Mouse (Mus musculus): ENCODE measurements around the gene Hhex. TPM values are rescaled to one million over a fixed set of nuclear protein-coding genes. Genes with fewer than 3 reads are reported as not detected.
A peak's percentile ranks its signal among the peaks of the same experiment; 100 is the strongest.

The Hhex gene
- polyA plus RNA-seq, 1 experiment from 2014 or later, result 11.8 TPM

GRCm38 (mm10) chr19:37468841-37469566, 34.4 kb downstream of the Hhex start:
- Histone ChIP-seq H3K27ac (ENCODE audit: low read length) (no peak overlapping the region), H3K9ac (ENCODE audit: low read depth, low read length) (no peak overlapping the region), H3K36me3 (ENCODE audit: control insufficient read depth, insufficient read depth, low read length) (no peaks in the 10 kb centered on the region), H3K9me3 (ENCODE audit: control insufficient read depth, low read length) (no peaks in the 10 kb centered on the region), H3K4me3 (ENCODE audit: low read length) (no peak overlapping the region), H3K27me3 (replicated peaks; ENCODE audit: control insufficient read depth, insufficient read depth, low read length) (no peaks in the 10 kb centered on the region), H3K4me2 (ENCODE audit: low read depth, low read length) (no peak overlapping the region), H3K4me1 (ENCODE audit: control insufficient read depth, insufficient read depth, low read length) (no peaks in the 10 kb centered on the region)
- WGBS, result 70% methylated on average over 6 of the region's 6 CpGs
- no peak for ATAC-seq

- no peak overlapping the region for H3K27ac ChIP-seq (ENCODE audit: low read length)
- no peak overlapping the region for H3K9ac ChIP-seq (ENCODE audit: low read depth, low read length)
- H3K9me3 ChIP-seq (ENCODE audit: control insufficient read depth, low read length), result no peaks in the 10 kb centered on the region
- no peak overlapping the region for H3K4me2 ChIP-seq (ENCODE audit: low read depth, low read length)
- no peaks in the 10 kb centered on the region for H3K27me3 ChIP-seq (replicated peaks; ENCODE audit: control insufficient read depth, insufficient read depth, low read length)
- no peak overlapping the region for H3K4me3 ChIP-seq (ENCODE audit: low read length)
- 77% methylated on average over 4 of the region's 4 CpGs for WGBS
- H3K4me1 ChIP-seq (ENCODE audit: control insufficient read depth, insufficient read depth, low read length), result no peaks in the 10 kb centered on the region
- no peaks in the 10 kb centered on the region for H3K36me3 ChIP-seq (ENCODE audit: control insufficient read depth, insufficient read depth, low read length)
- no peak for ATAC-seq
Observed at GRCm38 (mm10) chr19:37471680-37472079, 37.1 kb downstream of the Hhex start.

GRCm38 (mm10) chr19:37472589-37472988, 38.0 kb downstream of the Hhex start:
- no peak for ATAC-seq
- H3K4me1 ChIP-seq (ENCODE audit: control insufficient read depth, insufficient read depth, low read length), result no peaks in the 10 kb centered on the region
- no peaks in the 10 kb centered on the region for H3K27me3 ChIP-seq (replicated peaks; ENCODE audit: control insufficient read depth, insufficient read depth, low read length)
- no peak overlapping the region for H3K27ac ChIP-seq (ENCODE audit: low read length)
- 80% methylated on average over 3 of the region's 3 CpGs for WGBS
- H3K9me3 ChIP-seq (ENCODE audit: control insufficient read depth, low read length), result no peaks in the 10 kb centered on the region
- H3K9ac ChIP-seq (ENCODE audit: low read depth, low read length), result no peak overlapping the region
- H3K4me2 ChIP-seq (ENCODE audit: low read depth, low read length), result no peak overlapping the region
- no peaks in the 10 kb centered on the region for H3K36me3 ChIP-seq (ENCODE audit: control insufficient read depth, insufficient read depth, low read length)
- H3K4me3 ChIP-seq (ENCODE audit: low read length), result no peak overlapping the region

- no peak overlapping the region for H3K9ac ChIP-seq (ENCODE audit: low read depth, low read length)
- no peaks in the 10 kb centered on the region for H3K36me3 ChIP-seq (ENCODE audit: control insufficient read depth, insufficient read depth, low read length)
- H3K27ac ChIP-seq (ENCODE audit: low read length), result no peak overlapping the region
- ATAC-seq, result peak; percentile 50; the same call in 1 of the 2 replicates
- H3K9me3 ChIP-seq (ENCODE audit: control insufficient read depth, low read length), result no peaks in the 10 kb centered on the region
- no peak overlapping the region for H3K4me2 ChIP-seq (ENCODE audit: low read depth, low read length)
- WGBS, result 57% methylated on average over 8 of the region's 8 CpGs
- H3K27me3 ChIP-seq (replicated peaks; ENCODE audit: control insufficient read depth, insufficient read depth, low read length), result no peaks in the 10 kb centered on the region
- H3K4me3 ChIP-seq (ENCODE audit: low read length), result no peak overlapping the region
- H3K4me1 ChIP-seq (ENCODE audit: control insufficient read depth, insufficient read depth, low read length), result no peaks in the 10 kb centered on the region
Observed at GRCm38 (mm10) chr19:37481704-37482103, 47.1 kb downstream of the Hhex start.

GRCm38 (mm10) chr19:37482556-37483187, 48.1 kb downstream of the Hhex start:
- WGBS, result 75% methylated on average over 14 of the region's 14 CpGs
- Histone ChIP-seq H3K4me2 (ENCODE audit: low read depth, low read length) (no peak overlapping the region), H3K9me3 (ENCODE audit: control insufficient read depth, low read length) (no peaks in the 10 kb centered on the region), H3K9ac (ENCODE audit: low read depth, low read length) (no peak overlapping the region), H3K4me1 (ENCODE audit: control insufficient read depth, insufficient read depth, low read length) (no peaks in the 10 kb centered on the region), H3K36me3 (ENCODE audit: control insufficient read depth, insufficient read depth, low read length) (no peaks in the 10 kb centered on the region), H3K27ac (ENCODE audit: low read length) (no peak overlapping the region), H3K27me3 (replicated peaks; ENCODE audit: control insufficient read depth, insufficient read depth, low read length) (no peaks in the 10 kb centered on the region), H3K4me3 (ENCODE audit: low read length) (no peak overlapping the region)
- no peak for ATAC-seq

GRCm38 (mm10) chr19:37484787-37485186, 50.2 kb downstream of the Hhex start:
- Histone ChIP-seq H3K4me2 (ENCODE audit: low read depth, low read length) (no peak overlapping the region), H3K9me3 (ENCODE audit: control insufficient read depth, low read length) (no peaks in the 10 kb centered on the region), H3K4me1 (ENCODE audit: control insufficient read depth, insufficient read depth, low read length) (no peaks in the 10 kb centered on the region), H3K4me3 (ENCODE audit: low read length) (no peak overlapping the region), H3K27me3 (replicated peaks; ENCODE audit: control insufficient read depth, insufficient read depth, low read length) (no peaks in the 10 kb centered on the region), H3K27ac (ENCODE audit: low read length) (no peak overlapping the region), H3K9ac (ENCODE audit: low read depth, low read length) (no peak overlapping the region), H3K36me3 (ENCODE audit: control insufficient read depth, insufficient read depth, low read length) (no peaks in the 10 kb centered on the region)
- 75% methylated on average over 6 of the region's 6 CpGs for WGBS
- no peak for ATAC-seq

GRCm38 (mm10) chr19:37486801-37487200, 52.2 kb downstream of the Hhex start:
- Histone ChIP-seq H3K36me3 (ENCODE audit: control insufficient read depth, insufficient read depth, low read length) (no peaks in the 10 kb centered on the region), H3K27me3 (replicated peaks; ENCODE audit: control insufficient read depth, insufficient read depth, low read length) (no peaks in the 10 kb centered on the region), H3K27ac (ENCODE audit: low read length) (no peak overlapping the region), H3K9ac (ENCODE audit: low read depth, low read length) (no peak overlapping the region), H3K4me2 (ENCODE audit: low read depth, low read length) (no peak overlapping the region), H3K4me1 (ENCODE audit: control insufficient read depth, insufficient read depth, low read length) (no peaks in the 10 kb centered on the region), H3K9me3 (ENCODE audit: control insufficient read depth, low read length) (no peaks in the 10 kb centered on the region), H3K4me3 (ENCODE audit: low read length) (no peak overlapping the region)
- WGBS, result 88% methylated on average over 6 of the region's 6 CpGs
- no peak for ATAC-seq

GRCm38 (mm10) chr19:37487811-37488475, 53.3 kb downstream of the Hhex start:
- Histone ChIP-seq H3K9ac (ENCODE audit: low read depth, low read length) (no peak overlapping the region), H3K9me3 (ENCODE audit: control insufficient read depth, low read length) (no peaks in the 10 kb centered on the region), H3K27me3 (replicated peaks; ENCODE audit: control insufficient read depth, insufficient read depth, low read length) (no peaks in the 10 kb centered on the region), H3K36me3 (ENCODE audit: control insufficient read depth, insufficient read depth, low read length) (no peaks in the 10 kb centered on the region), H3K4me3 (ENCODE audit: low read length) (no peak overlapping the region), H3K27ac (ENCODE audit: low read length) (no peak overlapping the region), H3K4me1 (ENCODE audit: control insufficient read depth, insufficient read depth, low read length) (no peaks in the 10 kb centered on the region), H3K4me2 (ENCODE audit: low read depth, low read length) (no peak overlapping the region)
- ATAC-seq, result no peak
- 83% methylated on average over 5 of the region's 5 CpGs for WGBS

- Histone ChIP-seq H3K4me1 (ENCODE audit: control insufficient read depth, insufficient read depth, low read length) (no peaks in the 10 kb centered on the region), H3K27ac (ENCODE audit: low read length) (no peak overlapping the region), H3K4me2 (ENCODE audit: low read depth, low read length) (no peak overlapping the region), H3K9ac (ENCODE audit: low read depth, low read length) (no peak overlapping the region), H3K4me3 (ENCODE audit: low read length) (no peak overlapping the region), H3K36me3 (ENCODE audit: control insufficient read depth, insufficient read depth, low read length) (no peaks in the 10 kb centered on the region), H3K27me3 (replicated peaks; ENCODE audit: control insufficient read depth, insufficient read depth, low read length) (no peaks in the 10 kb centered on the region), H3K9me3 (ENCODE audit: control insufficient read depth, low read length) (no peaks in the 10 kb centered on the region)
- 63% methylated on average over 7 of the region's 7 CpGs for WGBS
- ATAC-seq, result no peak
Observed at GRCm38 (mm10) chr19:37488608-37489262, 54.1 kb downstream of the Hhex start.

All from intestine, embryonic 16.5 days (tissue).